Mouse (Mus musculus): ENCODE measurements around the gene Ak7. TPM values are rescaled to one million over a fixed set of nuclear protein-coding genes. Genes with fewer than 3 reads are reported as not detected.

Gene Ak7
- polyA plus RNA-seq, 1 experiment from 2014 or later: 0.33 TPM

DNA sequence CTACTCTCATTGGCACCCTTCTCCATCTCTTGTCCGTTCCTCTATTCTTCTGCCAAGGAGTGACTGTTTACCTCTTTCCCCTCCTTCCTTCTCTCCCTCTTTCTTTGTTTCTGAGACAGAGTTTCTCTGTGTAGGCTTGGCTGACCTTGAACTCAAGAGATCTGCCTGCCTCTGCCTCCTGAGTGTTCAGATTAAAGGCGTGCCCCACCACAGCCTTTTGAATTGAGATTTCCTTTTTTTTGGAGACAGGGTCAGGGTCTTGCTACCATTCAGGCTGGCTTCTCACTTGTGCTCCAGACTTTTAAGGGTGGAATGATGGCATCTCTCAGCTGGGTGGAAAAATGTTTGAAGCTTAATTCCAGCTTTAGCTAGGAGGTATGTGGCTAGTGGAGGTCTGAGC is 81.8 kb downstream of the Ak7 start:
- Histone ChIP-seq H3K9ac (replicated peaks; ENCODE audit: low read length) (no peak overlapping the region), H3K4me2 (ENCODE audit: low read length) (no peak overlapping the region), H3K9me3 (ENCODE audit: control insufficient read depth, low read length) (no peaks in the 10 kb centered on the region), H3K4me3 (replicated peaks; ENCODE audit: low read depth, low read length) (no peak overlapping the region), H3K27ac (replicated peaks; ENCODE audit: low read depth, low read length) (no peak overlapping the region), H3K4me1 (ENCODE audit: control insufficient read depth, insufficient read depth, low read length) (peaks cover 11% of the 10 kb centered on the region), H3K27me3 (ENCODE audit: control insufficient read depth, insufficient read depth, low read length) (no peaks in the 10 kb centered on the region), H3K36me3 (ENCODE audit: control insufficient read depth, insufficient read depth, low read length) (no peaks in the 10 kb centered on the region)
- ATAC-seq (ENCODE audit: low FRiP score, low TSS enrichment): no peak
- WGBS: 100% methylated on average over 2 of the region's 2 CpGs
- DNase-seq: no peak

DNA sequence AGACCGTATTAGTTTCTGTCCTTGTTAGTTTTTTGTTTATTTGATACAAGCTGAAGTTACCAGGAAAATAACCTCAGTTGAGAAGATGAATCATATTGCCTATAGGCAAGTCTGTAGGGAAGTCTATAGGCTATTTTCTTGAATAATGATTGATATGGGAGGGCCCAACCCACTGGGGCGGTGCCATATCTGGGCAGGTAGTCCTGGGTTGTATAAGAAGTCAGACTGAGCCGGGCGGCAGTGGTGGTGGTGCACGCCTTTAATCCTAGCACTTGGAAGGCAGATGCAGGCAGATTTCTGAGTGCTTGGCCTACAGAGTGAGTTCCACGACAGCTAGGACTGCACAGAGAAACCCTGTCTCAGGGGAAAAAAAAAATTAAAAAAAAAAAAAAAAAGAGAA is 84.1 kb downstream of the Ak7 start:
- H3K4me3 ChIP-seq (replicated peaks; ENCODE audit: low read depth, low read length): no peak overlapping the region
- ATAC-seq (ENCODE audit: low FRiP score, low TSS enrichment) (no peak), DNase-seq (no peak)

DNA sequence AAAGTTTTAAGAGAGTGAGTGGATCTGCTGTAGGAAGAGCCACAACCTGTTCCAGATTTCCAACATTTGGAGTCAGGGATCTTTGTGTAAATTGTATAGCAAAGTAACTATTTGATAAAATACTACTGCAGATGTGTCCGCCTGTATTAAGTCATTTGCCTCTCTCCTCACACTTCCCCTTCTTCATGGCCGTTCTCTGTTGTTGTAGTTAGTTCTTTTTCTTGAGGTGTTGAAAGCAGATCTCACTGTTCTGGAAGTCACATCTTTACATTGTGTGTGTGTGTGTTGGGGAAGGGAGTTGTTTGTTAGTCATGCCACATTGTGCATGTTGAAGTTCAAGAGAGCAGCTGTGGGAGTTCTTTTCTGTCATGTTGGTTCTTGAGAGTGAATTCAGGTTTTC is 89.1 kb downstream of the Ak7 start:
- Histone ChIP-seq H3K9me3 (ENCODE audit: control insufficient read depth, low read length) (no peaks in the 10 kb centered on the region), H3K27ac (replicated peaks; ENCODE audit: low read depth, low read length) (no peak overlapping the region), H3K36me3 (ENCODE audit: control insufficient read depth, insufficient read depth, low read length) (peaks cover 4% of the 10 kb centered on the region), H3K9ac (replicated peaks; ENCODE audit: low read length) (no peak overlapping the region), H3K4me1 (ENCODE audit: control insufficient read depth, insufficient read depth, low read length) (no peaks in the 10 kb centered on the region), H3K4me2 (ENCODE audit: low read length) (no peak overlapping the region), H3K27me3 (ENCODE audit: control insufficient read depth, insufficient read depth, low read length) (no peaks in the 10 kb centered on the region), H3K4me3 (replicated peaks; ENCODE audit: low read depth, low read length) (no peak overlapping the region)
- 95% methylated on average over 2 of the region's 2 CpGs for WGBS
- DNase-seq (no peak), ATAC-seq (ENCODE audit: low FRiP score, low TSS enrichment) (no peak)

More for the DNA sequence above, 84.1 kb downstream of the Ak7 start:
- Histone ChIP-seq H3K9me3 (ENCODE audit: control insufficient read depth, low read length) (no peaks in the 10 kb centered on the region), H3K27ac (replicated peaks; ENCODE audit: low read depth, low read length) (no peak overlapping the region), H3K4me1 (ENCODE audit: control insufficient read depth, insufficient read depth, low read length) (peaks cover 11% of the 10 kb centered on the region), H3K36me3 (ENCODE audit: control insufficient read depth, insufficient read depth, low read length) (no peaks in the 10 kb centered on the region), H3K4me2 (ENCODE audit: low read length) (no peak overlapping the region), H3K9ac (replicated peaks; ENCODE audit: low read length) (no peak overlapping the region), H3K27me3 (ENCODE audit: control insufficient read depth, insufficient read depth, low read length) (no peaks in the 10 kb centered on the region)
- 96% methylated on average over 6 of the region's 6 CpGs for WGBS

DNA sequence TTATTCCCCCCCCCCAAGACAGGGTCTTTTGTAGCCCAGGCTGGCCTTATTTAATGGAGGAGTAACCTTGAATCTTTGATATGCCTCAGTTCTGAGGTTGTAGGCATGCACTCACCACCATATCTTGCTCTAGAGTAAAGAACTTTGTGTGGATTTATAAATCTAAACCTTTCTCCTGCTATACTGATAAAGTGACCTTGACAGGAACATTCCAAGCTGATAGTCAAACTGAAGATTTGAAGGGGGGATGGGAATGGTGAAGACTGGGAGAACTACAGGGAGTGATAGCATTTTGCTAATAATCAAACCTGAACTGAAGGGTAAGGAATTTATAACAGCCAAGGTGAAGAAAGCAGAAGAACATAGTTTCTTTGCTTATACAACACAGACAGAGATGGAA is 92.2 kb downstream of the Ak7 start:
- H3K9ac ChIP-seq (replicated peaks; ENCODE audit: low read length): no peak overlapping the region
- H3K36me3 ChIP-seq (ENCODE audit: control insufficient read depth, insufficient read depth, low read length): peaks cover 18% of the 10 kb centered on the region
- no peaks in the 10 kb centered on the region for H3K27me3 ChIP-seq (ENCODE audit: control insufficient read depth, insufficient read depth, low read length)
- H3K27ac ChIP-seq (replicated peaks; ENCODE audit: low read depth, low read length): no peak overlapping the region
- H3K9me3 ChIP-seq (ENCODE audit: control insufficient read depth, low read length): no peaks in the 10 kb centered on the region
- H3K4me3 ChIP-seq (replicated peaks; ENCODE audit: low read depth, low read length): no peak overlapping the region
- ATAC-seq (ENCODE audit: low FRiP score, low TSS enrichment): no peak
- H3K4me2 ChIP-seq (ENCODE audit: low read length): no peak overlapping the region
- H3K4me1 ChIP-seq (ENCODE audit: control insufficient read depth, insufficient read depth, low read length): no peaks in the 10 kb centered on the region
- no peak for DNase-seq

DNA sequence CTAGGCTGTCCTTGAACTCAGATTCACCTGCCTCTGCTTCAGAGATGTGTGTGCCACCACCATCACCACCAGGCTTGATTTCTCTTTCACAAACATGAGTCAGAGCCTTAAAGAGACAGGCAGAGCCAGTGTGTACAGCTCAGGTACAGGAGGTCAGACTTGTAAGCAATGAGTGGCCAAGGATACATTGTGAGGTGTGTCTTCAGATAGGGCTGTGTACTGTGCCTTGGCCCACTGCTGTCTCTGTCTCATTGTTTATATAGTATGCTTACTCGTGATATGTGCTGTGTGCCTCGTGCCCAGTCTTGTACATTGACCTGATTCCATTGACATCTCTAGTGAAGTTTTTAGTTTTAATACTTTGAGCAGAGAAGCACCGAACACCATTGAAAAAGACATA is 100.0 kb downstream of the Ak7 start:
- Histone ChIP-seq H3K27ac (replicated peaks; ENCODE audit: low read depth, low read length) (no peak overlapping the region), H3K36me3 (ENCODE audit: control insufficient read depth, insufficient read depth, low read length) (peaks cover 67% of the 10 kb centered on the region), H3K4me1 (ENCODE audit: control insufficient read depth, insufficient read depth, low read length) (no peaks in the 10 kb centered on the region), H3K4me2 (ENCODE audit: low read length) (no peak overlapping the region), H3K27me3 (ENCODE audit: control insufficient read depth, insufficient read depth, low read length) (no peaks in the 10 kb centered on the region), H3K9ac (replicated peaks; ENCODE audit: low read length) (no peak overlapping the region), H3K9me3 (ENCODE audit: control insufficient read depth, low read length) (no peaks in the 10 kb centered on the region), H3K4me3 (replicated peaks; ENCODE audit: low read depth, low read length) (no peak overlapping the region)
- WGBS: 94% methylated on average over 3 of the region's 3 CpGs
- DNase-seq: no peak
- ATAC-seq (ENCODE audit: low FRiP score, low TSS enrichment): no peak

DNA sequence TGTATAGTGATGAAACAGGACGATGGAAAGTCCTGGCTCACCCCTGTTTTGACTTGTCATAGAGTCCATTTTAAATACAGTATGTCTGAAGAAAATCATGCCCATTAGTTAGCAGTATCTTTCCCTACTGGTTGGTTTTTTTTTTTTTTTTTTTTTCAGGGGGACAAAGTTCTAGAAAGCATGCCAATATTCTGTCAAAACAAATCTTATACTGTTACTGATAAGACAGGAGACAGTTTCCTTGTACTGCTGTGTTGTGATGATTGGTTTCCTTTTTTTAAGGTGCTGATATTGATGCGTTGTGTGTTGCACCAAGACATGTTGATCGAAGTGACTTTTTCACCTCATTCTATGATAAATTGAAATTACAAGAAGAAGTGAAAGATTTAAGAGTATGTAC is 100.4 kb downstream of the Ak7 start:
- ATAC-seq (ENCODE audit: low FRiP score, low TSS enrichment): no peak
- Histone ChIP-seq H3K27me3 (ENCODE audit: control insufficient read depth, insufficient read depth, low read length) (no peaks in the 10 kb centered on the region), H3K9me3 (ENCODE audit: control insufficient read depth, low read length) (no peaks in the 10 kb centered on the region), H3K4me1 (ENCODE audit: control insufficient read depth, insufficient read depth, low read length) (no peaks in the 10 kb centered on the region), H3K4me3 (replicated peaks; ENCODE audit: low read depth, low read length) (no peak overlapping the region), H3K36me3 (ENCODE audit: control insufficient read depth, insufficient read depth, low read length) (peaks cover 69% of the 10 kb centered on the region), H3K9ac (replicated peaks; ENCODE audit: low read length) (no peak overlapping the region), H3K27ac (replicated peaks; ENCODE audit: low read depth, low read length) (no peak overlapping the region), H3K4me2 (ENCODE audit: low read length) (no peak overlapping the region)
- 96% methylated on average over 3 of the region's 3 CpGs for WGBS
- DNase-seq: no peak

DNA sequence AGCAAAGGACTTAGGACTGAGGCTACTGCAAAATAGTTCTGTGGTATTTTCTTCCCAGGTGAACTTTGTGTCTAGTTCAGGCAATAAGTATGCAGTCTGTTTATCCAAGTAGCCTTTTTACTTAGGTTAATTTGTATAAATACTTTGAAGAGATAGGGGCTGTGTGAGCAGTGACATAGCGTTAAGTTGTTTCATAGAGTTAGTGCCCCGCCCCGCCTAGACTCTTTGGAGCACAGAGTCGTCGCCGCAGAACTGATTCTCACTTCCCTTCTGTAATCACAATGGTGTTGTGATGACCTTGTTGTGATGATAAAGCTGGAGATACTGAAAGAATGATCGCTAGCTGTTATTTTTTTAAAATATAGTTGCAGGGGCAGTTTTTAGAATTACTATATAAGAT is 101.6 kb downstream of the Ak7 start:
- no peak for DNase-seq
- Histone ChIP-seq H3K4me3 (replicated peaks; ENCODE audit: low read depth, low read length) (no peak overlapping the region), H3K4me1 (ENCODE audit: control insufficient read depth, insufficient read depth, low read length) (no peaks in the 10 kb centered on the region), H3K9me3 (ENCODE audit: control insufficient read depth, low read length) (no peaks in the 10 kb centered on the region), H3K27me3 (ENCODE audit: control insufficient read depth, insufficient read depth, low read length) (no peaks in the 10 kb centered on the region), H3K9ac (replicated peaks; ENCODE audit: low read length) (no peak overlapping the region), H3K36me3 (ENCODE audit: control insufficient read depth, insufficient read depth, low read length) (peaks cover 76% of the 10 kb centered on the region), H3K4me2 (ENCODE audit: low read length) (no peak overlapping the region), H3K27ac (replicated peaks; ENCODE audit: low read depth, low read length) (no peak overlapping the region)
- ATAC-seq (ENCODE audit: low FRiP score, low TSS enrichment): no peak
- WGBS: 96% methylated on average over 7 of the region's 7 CpGs

DNA sequence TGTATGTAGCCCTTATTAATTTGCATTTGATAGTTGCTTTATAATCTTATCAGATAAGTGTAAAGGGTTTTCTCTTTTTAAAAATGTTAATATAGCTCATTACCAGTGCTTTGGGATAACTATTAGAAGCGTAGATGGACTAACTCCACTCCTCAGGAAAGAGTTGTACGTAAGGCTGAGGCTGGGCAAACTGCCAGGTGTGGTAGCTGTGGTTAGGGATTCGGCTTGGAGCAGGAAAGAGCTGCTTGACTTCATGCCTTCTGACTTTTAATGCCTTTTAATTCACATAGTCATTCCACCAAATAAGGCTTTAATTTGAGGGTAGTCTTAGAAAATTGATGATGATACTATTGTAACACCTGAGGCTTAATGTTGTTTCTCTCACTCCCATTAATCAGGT is 103.2 kb downstream of the Ak7 start:
- no peak overlapping the region for H3K27ac ChIP-seq (replicated peaks; ENCODE audit: low read depth, low read length)
- no peak overlapping the region for H3K4me3 ChIP-seq (replicated peaks; ENCODE audit: low read depth, low read length)
- no peaks in the 10 kb centered on the region for H3K9me3 ChIP-seq (ENCODE audit: control insufficient read depth, low read length)
- no peaks in the 10 kb centered on the region for H3K27me3 ChIP-seq (ENCODE audit: control insufficient read depth, insufficient read depth, low read length)
- ATAC-seq (ENCODE audit: low FRiP score, low TSS enrichment) (no peak), DNase-seq (peak; percentile 32)
- peaks cover 84% of the 10 kb centered on the region for H3K36me3 ChIP-seq (ENCODE audit: control insufficient read depth, insufficient read depth, low read length)
- no peak overlapping the region for H3K9ac ChIP-seq (replicated peaks; ENCODE audit: low read length)
- no peaks in the 10 kb centered on the region for H3K4me1 ChIP-seq (ENCODE audit: control insufficient read depth, insufficient read depth, low read length)
- 78% methylated on average over 3 of the region's 3 CpGs for WGBS
- H3K4me2 ChIP-seq (ENCODE audit: low read length): no peak overlapping the region

DNA sequence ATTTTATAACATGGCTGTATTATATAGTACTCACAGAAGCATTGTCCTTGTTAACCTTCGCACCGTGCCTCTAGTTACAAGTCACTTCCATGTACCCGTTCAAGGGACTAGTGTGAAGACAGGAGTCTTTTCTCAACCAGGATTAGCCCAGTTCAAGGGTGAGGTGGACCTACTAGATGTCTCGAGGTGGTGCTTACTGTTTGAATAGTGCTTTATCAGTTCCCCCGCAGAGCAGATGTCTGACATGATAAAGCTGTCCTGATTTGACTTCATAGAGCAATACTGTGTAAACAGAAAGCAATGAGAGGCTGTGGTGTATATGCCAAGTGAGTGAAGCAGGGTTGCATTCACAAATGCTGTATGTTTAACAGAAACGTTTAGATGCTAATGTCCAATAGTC is 104.8 kb downstream of the Ak7 start:
- Histone ChIP-seq H3K9me3 (ENCODE audit: control insufficient read depth, low read length) (no peaks in the 10 kb centered on the region), H3K36me3 (ENCODE audit: control insufficient read depth, insufficient read depth, low read length) (peaks cover 83% of the 10 kb centered on the region), H3K27ac (replicated peaks; ENCODE audit: low read depth, low read length) (no peak overlapping the region), H3K4me2 (ENCODE audit: low read length) (no peak overlapping the region), H3K4me1 (ENCODE audit: control insufficient read depth, insufficient read depth, low read length) (no peaks in the 10 kb centered on the region), H3K9ac (replicated peaks; ENCODE audit: low read length) (no peak overlapping the region), H3K4me3 (replicated peaks; ENCODE audit: low read depth, low read length) (no peak overlapping the region), H3K27me3 (ENCODE audit: control insufficient read depth, insufficient read depth, low read length) (no peaks in the 10 kb centered on the region)
- 90% methylated on average over 6 of the region's 6 CpGs for whole genome bisulfite sequencing
- DNase-seq: no peak
- no peak for ATAC-seq (ENCODE audit: low FRiP score, low TSS enrichment)

Data from midbrain, embryonic 14.5 days (tissue).